Mouse (Mus musculus) lung, embryonic 14.5 days (tissue): ENCODE results near the gene Hist1h4a. TPM values are rescaled to one million over a fixed set of nuclear protein-coding genes. Genes with fewer than 3 reads are reported as not detected.

Source experiments
- ATAC-seq: fragments of 200-750 bp; cut with Nextera tagmentation; 2 replicates; pipeline ENCODE4 v1.8.0; 2017; ENCODE audit warnings: mild to moderate bottlenecking, moderate TSS enrichment, moderate library complexity; ENCODE audit not compliant: insufficient read depth
- DNase-seq: peaks from one replicate; pipeline ENCODE4 v3.0.0-alpha.2; 2015
- H3K27ac ChIP-seq: fragments of 300-500 bp; sonication (generic); 2 replicates; pipeline ENCODE4 v1.5.1; 2014; ENCODE audit warnings: low read depth, mild to moderate bottlenecking, moderate library complexity
- H3K27me3 ChIP-seq: fragments of 300-500 bp; sonication (generic); 2 replicates; pipeline ENCODE4 v1.6.1; 2014; ENCODE audit warnings: low read length, control low read depth; ENCODE audit not compliant: insufficient read depth
- H3K36me3 ChIP-seq: fragments of 300-500 bp; sonication (generic); 2 replicates; pipeline ENCODE4 v1.6.1; 2014; ENCODE audit warnings: control low read depth; ENCODE audit not compliant: insufficient read depth
- H3K4me1 ChIP-seq: fragments of 300-500 bp; sonication (generic); 2 replicates; pipeline ENCODE4 v1.6.1; 2014; ENCODE audit warnings: antibody characterized with exemption, control low read depth; ENCODE audit not compliant: insufficient read depth
- H3K4me2 ChIP-seq: fragments of 300-500 bp; sonication (generic); 2 replicates; pipeline ENCODE4 v1.6.1; 2014; ENCODE audit warnings: mild to moderate bottlenecking
- H3K4me3 ChIP-seq: fragments of 300-500 bp; sonication (generic); 2 replicates; pipeline ENCODE4 v1.5.1; 2014; ENCODE audit warnings: low read depth, low read length
- H3K9ac ChIP-seq: fragments of 300-500 bp; sonication (generic); 2 replicates; pipeline ENCODE4 v1.6.1; 2014
- H3K9me3 ChIP-seq: fragments of 300-500 bp; sonication (generic); 2 replicates; pipeline ENCODE4 v1.6.1; 2016; ENCODE audit warnings: low read depth, low read length, control low read depth
- CTCF ChIP-seq: IDR thresholded peaks from 2 replicates; pipeline ENCODE4 v1.5.1; 2016; ENCODE audit warnings: antibody characterized with exemption, low read depth
- WGBS: fragments of 180-500 bp; shearing (Covaris S2); extraction: QIAGEN DNeasy Blood & Tissue Kit; methylation state at CpG from one replicate; pipeline ENCODE4 v1.1.7; 2014; 5-methylcytosine and 5-hydroxymethylcytosine counted together
- polyA plus RNA-seq: library from polyadenylated mRNA; unstranded; fragments of >200 nt; fragmentation: Nextera tagmentation; extraction: Ambion mirVana; gene quantifications from 2 replicates; pipeline ENCODE4 v1.2.1, GENCODE M21; 2014

Hist1h4a gene
- 0.66 TPM in 1 of 2 replicates, not detected in the other for polyA plus RNA-seq

- WGBS = under 1% methylated on average over 62 of the region's 72 CpGs
- peak; percentile 100 for DNase-seq
- H3K36me3 ChIP-seq = no peaks in the 10 kb centered on the region
- no peak for TF ChIP-seq CTCF
- H3K9ac ChIP-seq = peak within 1 kb of the TSS; percentile 71
- H3K4me3 ChIP-seq = peak within 1 kb of the TSS; percentile 45
- peaks cover 5% of the 10 kb centered on the region; the same call in 1 of the 2 replicates for H3K4me1 ChIP-seq
- H3K4me2 ChIP-seq = peak within 1 kb of the TSS; percentile 90
- ATAC-seq = peak; percentile 73
- no peaks in the 10 kb centered on the region for H3K9me3 ChIP-seq
- H3K27ac ChIP-seq = peak within 1 kb of the TSS; percentile 99
- no peaks in the 10 kb centered on the region for H3K27me3 ChIP-seq
Observed at GRCm38 (mm10) chr13:23760972-23761864, at the start of gene Hist1h4a. Gene Hist1h4a, minus strand, starts transcription at chr13:23761230.

- Histone ChIP-seq H3K36me3 (no peaks in the 10 kb centered on the region), H3K27me3 (no peaks in the 10 kb centered on the region), H3K4me1 (no peaks in the 10 kb centered on the region), H3K27ac (no peak within 1 kb of the TSS), H3K9me3 (no peaks in the 10 kb centered on the region), H3K4me2 (no peak within 1 kb of the TSS), H3K9ac (no peak within 1 kb of the TSS), H3K4me3 (no peak within 1 kb of the TSS)
- ATAC-seq (no peak), DNase-seq (peak; percentile 23)
- TF ChIP-seq CTCF = no peak
- 63% methylated on average over 15 of the region's 15 CpGs for WGBS
Observed at GRCm38 (mm10) chr13:23806422-23807052, 45.5 kb upstream of the Hist1h4a start, which contains the start of gene Slc17a2. Gene Slc17a2, plus strand, starts transcription at chr13:23806993.

- Histone ChIP-seq H3K4me3 (no peak overlapping the region), H3K9ac (no peak overlapping the region), H3K4me1 (no peaks in the 10 kb centered on the region), H3K27ac (no peak overlapping the region), H3K4me2 (no peak overlapping the region), H3K27me3 (no peaks in the 10 kb centered on the region), H3K36me3 (no peaks in the 10 kb centered on the region), H3K9me3 (no peaks in the 10 kb centered on the region)
- 64% methylated on average over 2 of the region's 2 CpGs for WGBS
- no peak for TF ChIP-seq CTCF
- no peak for DNase-seq
- ATAC-seq = no peak
Observed at GRCm38 (mm10) chr13:23804532-23804931, 43.5 kb upstream of the Hist1h4a start.

GRCm38 (mm10) chr13:23799405-23799804 is 38.4 kb upstream of the Hist1h4a start:
- no peak for TF ChIP-seq CTCF
- no peaks in the 10 kb centered on the region for H3K27me3 ChIP-seq
- no peaks in the 10 kb centered on the region for H3K36me3 ChIP-seq
- no peak overlapping the region for H3K4me3 ChIP-seq
- H3K4me2 ChIP-seq = no peak overlapping the region
- DNase-seq = peak; percentile 12
- 73% methylated on average over 5 of the region's 5 CpGs for WGBS
- H3K27ac ChIP-seq = no peak overlapping the region
- no peaks in the 10 kb centered on the region for H3K9me3 ChIP-seq
- no peaks in the 10 kb centered on the region for H3K4me1 ChIP-seq
- no peak overlapping the region for H3K9ac ChIP-seq
- ATAC-seq = no peak

DNA sequence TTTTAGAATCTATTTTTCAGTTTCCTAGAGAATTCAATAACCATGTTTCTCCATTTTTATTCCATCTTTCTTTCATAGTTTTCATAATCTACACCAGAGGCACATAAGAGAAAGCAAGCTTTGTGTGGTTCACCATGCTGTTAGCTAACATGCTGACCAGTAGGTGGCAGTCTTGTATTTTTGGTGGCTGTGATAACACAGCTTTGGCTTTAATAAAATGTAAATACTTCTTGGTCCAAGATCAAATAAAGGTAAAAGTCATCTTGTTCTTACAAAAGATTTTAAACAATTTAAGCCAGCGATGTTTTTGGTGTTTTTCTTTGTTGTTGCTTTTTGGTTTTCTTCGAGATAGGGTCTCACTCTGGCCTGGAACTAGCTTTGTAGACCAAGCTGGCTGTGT is 31.5 kb upstream of the Hist1h4a start:
- Histone ChIP-seq H3K9me3 (no peaks in the 10 kb centered on the region), H3K27me3 (no peaks in the 10 kb centered on the region), H3K4me3 (no peak overlapping the region), H3K27ac (no peak overlapping the region), H3K4me1 (no peaks in the 10 kb centered on the region), H3K4me2 (no peak overlapping the region), H3K9ac (no peak overlapping the region), H3K36me3 (no peaks in the 10 kb centered on the region)
- peak; percentile 87 for TF ChIP-seq CTCF
- DNase-seq = peak; percentile 92
- WGBS = 39% methylated on average over 2 of the region's 2 CpGs
- ATAC-seq = no peak

GRCm38 (mm10) chr13:23779025-23779424 is 18.0 kb upstream of the Hist1h4a start:
- Histone ChIP-seq H3K36me3 (no peaks in the 10 kb centered on the region), H3K9ac (no peak overlapping the region), H3K4me3 (no peak overlapping the region), H3K9me3 (no peaks in the 10 kb centered on the region), H3K27me3 (no peaks in the 10 kb centered on the region), H3K4me2 (no peak overlapping the region), H3K27ac (no peak overlapping the region), H3K4me1 (no peaks in the 10 kb centered on the region)
- no peak for DNase-seq
- ATAC-seq = no peak
- TF ChIP-seq CTCF = no peak
- 74% methylated on average over 4 of the region's 4 CpGs for WGBS

DNA sequence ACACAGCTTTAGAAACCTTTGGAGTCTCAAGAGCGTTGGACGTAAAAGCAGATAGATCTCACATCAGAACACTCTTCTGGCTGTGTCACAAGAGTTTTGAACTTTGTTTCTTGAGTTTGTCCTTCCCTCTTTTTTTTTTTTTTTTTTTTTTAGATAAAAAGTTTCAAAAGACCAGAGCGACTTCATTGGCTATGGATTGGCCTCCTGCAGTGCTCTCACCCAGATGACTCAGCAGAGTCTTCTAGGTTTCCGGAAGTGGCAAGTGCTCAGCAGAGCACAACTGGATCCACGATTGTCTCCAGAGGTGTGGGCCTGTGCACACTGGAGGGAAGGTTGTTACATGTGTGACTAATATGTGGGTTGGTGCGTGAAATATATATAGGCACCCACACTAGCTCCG is 17.3 kb upstream of the Hist1h4a start:
- no peak for DNase-seq
- no peaks in the 10 kb centered on the region for H3K27me3 ChIP-seq
- no peak for TF ChIP-seq CTCF
- WGBS = 89% methylated on average over 7 of the region's 7 CpGs
- no peak overlapping the region for H3K9ac ChIP-seq
- no peaks in the 10 kb centered on the region for H3K9me3 ChIP-seq
- H3K4me1 ChIP-seq = no peaks in the 10 kb centered on the region
- H3K4me3 ChIP-seq = no peak overlapping the region
- no peaks in the 10 kb centered on the region for H3K36me3 ChIP-seq
- H3K4me2 ChIP-seq = no peak overlapping the region
- ATAC-seq = no peak
- no peak overlapping the region for H3K27ac ChIP-seq
